ENCODE assay signal across 8 mouse cellular contexts in the genomic region with DNA sequence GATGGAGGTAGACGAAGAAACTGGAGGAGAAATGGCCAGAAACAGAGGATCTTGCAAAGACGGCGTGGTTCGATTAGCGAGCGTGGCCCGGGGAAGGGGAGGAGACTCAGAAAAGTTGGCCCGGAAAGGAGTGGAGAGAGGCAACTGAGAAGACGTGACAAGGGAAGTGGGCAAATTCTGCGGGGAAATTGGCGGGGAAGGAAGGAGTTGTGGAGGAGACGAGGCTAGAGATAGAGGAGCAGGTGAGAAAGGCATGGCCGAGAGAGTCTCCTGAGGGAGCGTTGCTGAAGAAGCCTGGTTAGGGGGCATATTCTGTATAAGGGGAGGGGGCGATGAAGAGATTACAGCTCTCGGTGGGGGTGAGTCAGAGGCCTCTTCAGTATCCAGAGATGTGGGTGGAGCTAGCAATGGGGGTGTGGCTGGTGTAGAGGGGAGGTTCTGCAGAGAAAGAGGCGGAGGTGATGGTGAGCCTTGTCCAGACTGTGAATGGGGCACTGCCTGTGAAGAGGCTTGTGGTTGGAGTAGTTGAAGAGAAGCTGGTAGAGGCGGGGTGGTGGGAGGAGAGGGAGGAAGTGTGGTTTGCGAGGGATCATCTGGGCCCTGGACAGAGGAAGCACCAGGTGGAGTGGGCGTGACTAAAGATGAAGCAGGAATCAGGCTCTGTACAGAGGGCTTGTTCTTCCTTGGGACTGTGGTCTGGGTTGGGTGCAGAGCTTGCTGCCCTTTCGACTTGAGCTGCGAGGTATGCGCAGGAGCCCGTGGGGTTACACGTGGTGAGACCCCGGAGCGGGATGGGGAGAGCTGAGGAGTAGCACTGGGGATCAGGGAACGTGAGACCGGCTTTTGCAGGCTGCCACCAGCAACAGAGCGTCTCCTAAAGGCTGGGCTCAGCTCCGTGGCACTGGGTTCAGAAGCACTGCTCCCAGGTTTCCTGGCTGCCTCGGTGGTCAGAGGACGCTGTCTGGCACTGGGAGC. TPM values are rescaled to one million over a fixed set of nuclear protein-coding genes. Genes with fewer than 3 reads are reported as not detected.
A peak's percentile ranks its signal among the peaks of the same experiment; 100 is the strongest.
DNase-seq lines count a peak whose midpoint lies in the region; ATAC-seq lines count a peak whose summit lies in the region.

No protein-coding gene starts in this region.

- H3K27me3 ChIP-seq in embryonic facial prominence, embryonic 12.5 days: peaks cover 63% of the 10 kb centered on the region
- H3K27me3 ChIP-seq in limb, embryonic 11.5 days (ENCODE audit: control insufficient read depth, insufficient read depth, low read length): peaks cover 35% of the 10 kb centered on the region
- H3K27me3 ChIP-seq in midbrain, embryonic 10.5 days (ENCODE audit: low read depth, poor library complexity, severe bottlenecking): peaks cover 59% of the 10 kb centered on the region
- H3K27me3 ChIP-seq in stomach, embryonic 15.5 days (replicated peaks): peaks cover 22% of the 10 kb centered on the region

- peak; percentile 20 for DNase-seq in right cerebral cortex, adult 18-20 months
- no peak for DNase-seq in right cerebral cortex, postnatal 25 days
- DNase-seq in limb, embryonic 11.5 days (ENCODE audit: low spot score): peak; percentile 55
- peak; percentile 56 for DNase-seq in midbrain, embryonic 10.5 days (ENCODE audit: low spot score)
- DNase-seq in cerebellum, postnatal 4 days (ENCODE audit: low spot score in 2 of 2): no peak

- peak overlapping the region; percentile 42 for H3K4me3 ChIP-seq in embryonic facial prominence, embryonic 12.5 days
- peak overlapping the region; percentile 35 for H3K4me3 ChIP-seq in limb, embryonic 11.5 days (ENCODE audit: low read depth, low read length)
- H3K4me3 ChIP-seq in midbrain, embryonic 10.5 days: peak overlapping the region; percentile 57
- H3K4me3 ChIP-seq in stomach, embryonic 15.5 days (replicated peaks): peak overlapping the region; percentile 48

- H3K9ac ChIP-seq in embryonic facial prominence, embryonic 12.5 days: 0 out of 2 replicates have a peak overlapping the region, but pooled peaks have one; percentile 30
- no peak overlapping the region for H3K9ac ChIP-seq in limb, embryonic 11.5 days (ENCODE audit: low read length)
- no peak overlapping the region for H3K9ac ChIP-seq in stomach, embryonic 15.5 days

- peak overlapping the region; percentile 86 for H3K4me2 ChIP-seq in embryonic facial prominence, embryonic 12.5 days (replicated peaks)
- peak overlapping the region; percentile 88 for H3K4me2 ChIP-seq in limb, embryonic 11.5 days (ENCODE audit: low read depth, severe bottlenecking)
- peak overlapping the region; percentile 95 for H3K4me2 ChIP-seq in stomach, embryonic 15.5 days

- H3K4me1 ChIP-seq in embryonic facial prominence, embryonic 12.5 days: peaks cover 22% of the 10 kb centered on the region
- peaks cover 9% of the 10 kb centered on the region; the same call in 1 of the 2 replicates for H3K4me1 ChIP-seq in limb, embryonic 11.5 days (ENCODE audit: control insufficient read depth, insufficient read depth, low read length)
- H3K4me1 ChIP-seq in midbrain, embryonic 10.5 days: peaks cover 51% of the 10 kb centered on the region
- peaks cover 30% of the 10 kb centered on the region for H3K4me1 ChIP-seq in stomach, embryonic 15.5 days

- H3K9me3 ChIP-seq in embryonic facial prominence, embryonic 12.5 days: no peaks in the 10 kb centered on the region
- H3K9me3 ChIP-seq in limb, embryonic 11.5 days (ENCODE audit: control insufficient read depth, low read length): no peaks in the 10 kb centered on the region; the same call in 1 of the 2 replicates
- H3K9me3 ChIP-seq in midbrain, embryonic 10.5 days (replicated peaks): 0 out of 2 replicates have a peak, but pooled peaks cover 6% of the 10 kb centered on the region
- no peaks in the 10 kb centered on the region for H3K9me3 ChIP-seq in stomach, embryonic 15.5 days

- H3K27ac ChIP-seq in embryonic facial prominence, embryonic 12.5 days: 0 out of 2 replicates have a peak overlapping the region, but pooled peaks have one; percentile 23
- H3K27ac ChIP-seq in limb, embryonic 11.5 days (replicated peaks; ENCODE audit: low read depth, low read length): no peak overlapping the region
- H3K27ac ChIP-seq in midbrain, embryonic 10.5 days (replicated peaks): peak overlapping the region; percentile 63
- H3K27ac ChIP-seq in stomach, embryonic 15.5 days: peak overlapping the region; percentile 68

- ATAC-seq in embryonic facial prominence, embryonic 12.5 days (ENCODE audit: insufficient number of reproducible peaks, insufficient read depth, low FRiP score, low TSS enrichment): peak; percentile 26; the same call in 1 of the 2 replicates
- ATAC-seq in hematopoietic stem cell, adult 5-6 weeks (replicated peaks in 1 of 2; ENCODE audit: insufficient read depth in 1 of 2, low FRiP score in 2 of 2, low TSS enrichment in 1 of 2, low read depth in 1 of 2, poor library complexity in 2 of 2, severe bottlenecking in 2 of 2): peak; percentile 76 to 81
- peak; percentile 11; the same call in 1 of the 2 replicates for ATAC-seq in limb, embryonic 11.5 days (ENCODE audit: insufficient number of reproducible peaks, low FRiP score, low TSS enrichment, low read depth)
- ATAC-seq in stomach, embryonic 15.5 days (ENCODE audit: insufficient read depth, low FRiP score, low read depth): peak; percentile 74

- H3K36me3 ChIP-seq in embryonic facial prominence, embryonic 12.5 days: peaks cover 10% of the 10 kb centered on the region; the same call in 1 of the 2 replicates
- no peaks in the 10 kb centered on the region; the same call in 1 of the 2 replicates for H3K36me3 ChIP-seq in limb, embryonic 11.5 days (ENCODE audit: control insufficient read depth, insufficient read depth, low read length)
- H3K36me3 ChIP-seq in midbrain, embryonic 10.5 days: peaks cover 27% of the 10 kb centered on the region
- H3K36me3 ChIP-seq in stomach, embryonic 15.5 days: no peaks in the 10 kb centered on the region

- WGBS in embryonic facial prominence, embryonic 12.5 days: 9% methylated on average over 33 of the region's 33 CpGs
- 8% methylated on average over 33 of the region's 33 CpGs for WGBS in limb, embryonic 11.5 days
- WGBS in midbrain, embryonic 10.5 days: 10% methylated on average over 33 of the region's 33 CpGs
- WGBS in stomach, embryonic 15.5 days: 11% methylated on average over 33 of the region's 33 CpGs

RNA-seq across cellular contexts. Expression of gene Prr36, which starts 3.0 kb away (rescaled TPM):
- polyA plus RNA-seq in embryonic facial prominence, embryonic 12.5 days (2016; fragmentation: Nextera tagmentation; extraction: Ambion mirVana): 5.5 and 6.1 TPM in 2 replicates
- 0.30 and 0.63 TPM in 2 replicates for total RNA-seq in hematopoietic stem cell, adult 5-6 weeks (2017)
- polyA plus RNA-seq in limb, embryonic 11.5 days (2014; fragmentation: Nextera tagmentation; extraction: Ambion mirVana): 1.7 and 1.9 TPM in 2 replicates
- 10.8 and 18.6 TPM in 2 replicates for polyA plus RNA-seq in midbrain, embryonic 10.5 days (2016; fragmentation: Nextera tagmentation; extraction: Ambion mirVana)
- polyA plus RNA-seq in stomach, embryonic 15.5 days (2015; fragmentation: Nextera tagmentation; extraction: Ambion mirVana): 3.2 and 4.3 TPM in 2 replicates

RNA-seq across cellular contexts. Expression of gene Lrrc8e, which starts 12.3 kb away (rescaled TPM):
- polyA plus RNA-seq in embryonic facial prominence, embryonic 12.5 days (2016; fragmentation: Nextera tagmentation; extraction: Ambion mirVana): 0.56 and 0.67 TPM in 2 replicates
- total RNA-seq in hematopoietic stem cell, adult 5-6 weeks (2017): not detected in 2 replicates
- polyA plus RNA-seq in limb, embryonic 11.5 days (2014; fragmentation: Nextera tagmentation; extraction: Ambion mirVana): 0.09 and 0.13 TPM in 2 replicates
- 0.19 TPM in 2 replicates for polyA plus RNA-seq in midbrain, embryonic 10.5 days (2016; fragmentation: Nextera tagmentation; extraction: Ambion mirVana)
- polyA plus RNA-seq in stomach, embryonic 15.5 days (2015; fragmentation: Nextera tagmentation; extraction: Ambion mirVana): 4.3 and 4.6 TPM in 2 replicates

RNA-seq across cellular contexts. Expression of gene Map2k7, which starts 24.2 kb away (rescaled TPM):
- polyA plus RNA-seq in embryonic facial prominence, embryonic 12.5 days (2016; fragmentation: Nextera tagmentation; extraction: Ambion mirVana): 36.1 and 40.1 TPM in 2 replicates
- total RNA-seq in hematopoietic stem cell, adult 5-6 weeks (2017): 35.7 and 51.6 TPM in 2 replicates
- 19.0 and 19.5 TPM in 2 replicates for polyA plus RNA-seq in limb, embryonic 11.5 days (2014; fragmentation: Nextera tagmentation; extraction: Ambion mirVana)
- 31.5 and 39.0 TPM in 2 replicates for polyA plus RNA-seq in midbrain, embryonic 10.5 days (2016; fragmentation: Nextera tagmentation; extraction: Ambion mirVana)
- polyA plus RNA-seq in stomach, embryonic 15.5 days (2015; fragmentation: Nextera tagmentation; extraction: Ambion mirVana): 24.6 and 29.8 TPM in 2 replicates

RNA-seq across cellular contexts. Expression of gene Gm49320, which starts 24.4 kb away (rescaled TPM):
- polyA plus RNA-seq in embryonic facial prominence, embryonic 12.5 days (2016; fragmentation: Nextera tagmentation; extraction: Ambion mirVana): 1.1 and 2.0 TPM in 2 replicates
- total RNA-seq in hematopoietic stem cell, adult 5-6 weeks (2017): 1.3 TPM in 1 of 2 replicates, not detected in the other
- polyA plus RNA-seq in limb, embryonic 11.5 days (2014; fragmentation: Nextera tagmentation; extraction: Ambion mirVana): 0.68 and 1.0 TPM in 2 replicates
- 0.43 and 1.3 TPM in 2 replicates for polyA plus RNA-seq in midbrain, embryonic 10.5 days (2016; fragmentation: Nextera tagmentation; extraction: Ambion mirVana)
- polyA plus RNA-seq in stomach, embryonic 15.5 days (2015; fragmentation: Nextera tagmentation; extraction: Ambion mirVana): 0.31 and 1.3 TPM in 2 replicates

RNA-seq across cellular contexts. Expression of gene Tgfbr3l, which starts 33.7 kb away (rescaled TPM):
- 5.8 and 6.5 TPM in 2 replicates for polyA plus RNA-seq in embryonic facial prominence, embryonic 12.5 days (2016; fragmentation: Nextera tagmentation; extraction: Ambion mirVana)
- total RNA-seq in hematopoietic stem cell, adult 5-6 weeks (2017): 1.6 and 6.0 TPM in 2 replicates
- 1.5 and 3.0 TPM in 2 replicates for polyA plus RNA-seq in limb, embryonic 11.5 days (2014; fragmentation: Nextera tagmentation; extraction: Ambion mirVana)
- polyA plus RNA-seq in midbrain, embryonic 10.5 days (2016; fragmentation: Nextera tagmentation; extraction: Ambion mirVana): 2.6 and 3.6 TPM in 2 replicates
- 5.5 and 5.9 TPM in 2 replicates for polyA plus RNA-seq in stomach, embryonic 15.5 days (2015; fragmentation: Nextera tagmentation; extraction: Ambion mirVana)

Comparison
In these comparisons a context has a peak if more than half of its experiments do, and no peak if none do; other contexts are left out.
1. DNase-seq: peak in right cerebral cortex, adult 18-20 months (single experiment), limb, embryonic 11.5 days (single experiment) and midbrain, embryonic 10.5 days (single experiment); none in right cerebral cortex, postnatal 25 days (single experiment) and cerebellum, postnatal 4 days (0 of 2).
2. ATAC-seq: peak in every context shown above with its lines; median percentile 78 in hematopoietic stem cell, adult 5-6 weeks; 74 in stomach, embryonic 15.5 days; 26 in embryonic facial prominence, embryonic 12.5 days; 11 in limb, embryonic 11.5 days.
3. Peak in every context shown above with its lines, with median percentiles within 50 percentile points of each other: H3K4me2 ChIP-seq and H3K4me3 ChIP-seq.